Mouse (Mus musculus) brain, embryonic 14.5 days (tissue): ENCODE results near the gene Pramel6. TPM values are rescaled to one million over a fixed set of nuclear protein-coding genes. Genes with fewer than 3 reads are reported as not detected.

ENCODE experiments used
- DNase-seq: peaks from one replicate; pipeline ENCODE4 v3.0.0-alpha.2; 2011; ENCODE audit warnings: low read depth
- CTCF ChIP-seq: fragments of 200-500 bp; IDR thresholded peaks from 2 replicates; pipeline ENCODE4 v1.5.1; 2012; ENCODE audit warnings: inconsistent platforms, mild to moderate bottlenecking, moderate library complexity, borderline replicate concordance; ENCODE audit not compliant: insufficient read depth, insufficient read length; ENCODE audit errors: extremely low read depth
- POLR2A ChIP-seq: fragments of 200-500 bp; IDR thresholded peaks from 2 replicates; pipeline ENCODE4 v1.6.1; 2012; ENCODE audit warnings: mild to moderate bottlenecking, inconsistent platforms, borderline replicate concordance; ENCODE audit not compliant: poor library complexity, insufficient read depth, insufficient read length, severe bottlenecking; ENCODE audit errors: extremely low read depth
- polyA plus RNA-seq: library from polyadenylated mRNA; depleted of rRNA; stranded (reverse); fragments of >200 nt; gene quantifications from 2 replicates; pipeline ENCODE4 v1.2.3, GENCODE M21; 2012; rRNA removed

The Pramel6 gene
- polyA plus RNA-seq, 1 experiment: not detected

DNA sequence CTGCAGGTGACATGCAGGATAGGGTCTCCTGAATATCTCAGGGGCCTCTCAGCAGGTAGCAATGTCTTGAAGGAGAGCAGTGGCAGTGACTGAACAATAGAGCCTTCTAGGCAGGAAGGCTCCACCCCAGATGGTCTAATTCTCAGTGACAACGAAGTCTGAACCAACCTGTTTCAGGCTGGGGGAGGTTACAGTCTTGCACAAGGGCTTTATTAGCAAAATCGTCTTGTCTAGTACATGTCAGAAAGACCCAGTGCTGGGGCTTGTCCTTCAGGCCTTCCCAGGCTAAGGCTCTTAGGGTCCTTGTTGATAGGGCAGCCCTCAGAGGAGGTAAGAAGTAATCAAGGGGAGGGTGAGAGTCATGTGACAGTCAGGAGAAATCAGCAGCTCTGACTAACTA, 28.5 kb downstream of the Pramel6 start:
- no peak for DNase-seq

GRCm38 (mm10) chr2:87545442-87545841, 39.1 kb downstream of the Pramel6 start, which contains the start of gene Olfr1128:
Gene Olfr1128 (minus strand): TSS chr2:87545542.
- no peak for DNase-seq
- TF ChIP-seq POLR2A (no peak), CTCF (no peak)

More for the DNA sequence above, 28.5 kb downstream of the Pramel6 start:
- TF ChIP-seq POLR2A: no peak
- TF ChIP-seq CTCF: no peak

Other genes with a start within 250 kb of the Pramel6 start
- gene Olfr1116, start 239.0 kb upstream of the Pramel6 start, polyA plus RNA-seq: not detected in 2 replicates
- gene Olfr1118, start 199.0 kb upstream of the Pramel6 start, polyA plus RNA-seq: not detected in 2 replicates
- gene Olfr1120, start 151.8 kb upstream of the Pramel6 start, polyA plus RNA-seq: not detected in 2 replicates
- not detected in 2 replicates for gene Olfr1121, start 136.7 kb upstream of the Pramel6 start, polyA plus RNA-seq
- gene Olfr1122, start 120.7 kb upstream of the Pramel6 start, polyA plus RNA-seq: not detected in 2 replicates
- gene Olfr1123, start 89.9 kb upstream of the Pramel6 start, polyA plus RNA-seq: not detected in 2 replicates
- gene Olfr1124, start 76.3 kb upstream of the Pramel6 start, polyA plus RNA-seq: not detected in 2 replicates
- not detected in 2 replicates for gene Olfr1126, start 52.6 kb upstream of the Pramel6 start, polyA plus RNA-seq
- gene Pramel7, start 9.5 kb upstream of the Pramel6 start, polyA plus RNA-seq: not detected in 2 replicates
- gene Olfr153, start 25.2 kb downstream of the Pramel6 start, polyA plus RNA-seq: not detected in 2 replicates
- not detected in 2 replicates for gene Olfr1128, start 39.0 kb downstream of the Pramel6 start, polyA plus RNA-seq
- not detected in 2 replicates for gene Olfr1129, start 67.3 kb downstream of the Pramel6 start, polyA plus RNA-seq
- not detected in 2 replicates for gene Olfr1130, start 99.6 kb downstream of the Pramel6 start, polyA plus RNA-seq
- not detected in 2 replicates for gene Olfr1131, start 120.5 kb downstream of the Pramel6 start, polyA plus RNA-seq
- gene Olfr1132, start 131.0 kb downstream of the Pramel6 start, polyA plus RNA-seq: not detected in 2 replicates
- not detected in 2 replicates for gene Olfr1133, start 140.8 kb downstream of the Pramel6 start, polyA plus RNA-seq
- not detected in 2 replicates for gene Olfr1134, start 151.9 kb downstream of the Pramel6 start, polyA plus RNA-seq
- gene Olfr1135, start 167.1 kb downstream of the Pramel6 start, polyA plus RNA-seq: not detected in 2 replicates
- not detected in 2 replicates for gene Olfr1136, start 187.4 kb downstream of the Pramel6 start, polyA plus RNA-seq
- gene Olfr1137, start 206.6 kb downstream of the Pramel6 start, polyA plus RNA-seq: not detected in 2 replicates
- not detected in 2 replicates for gene Olfr1138, start 233.4 kb downstream of the Pramel6 start, polyA plus RNA-seq
- not detected in 2 replicates for gene Olfr1140, start 237.2 kb downstream of the Pramel6 start, polyA plus RNA-seq
- gene Olfr1141, start 247.4 kb downstream of the Pramel6 start, polyA plus RNA-seq: not detected in 2 replicates